Mouse (Mus musculus) cerebellum, adult 9-10 months (tissue): ENCODE data around the gene Gpr37.

ENCODE experiments used
- DNase-seq: peaks from one replicate; pipeline ENCODE4 v3.0.0; 2022

Gene Gpr37

DNA sequence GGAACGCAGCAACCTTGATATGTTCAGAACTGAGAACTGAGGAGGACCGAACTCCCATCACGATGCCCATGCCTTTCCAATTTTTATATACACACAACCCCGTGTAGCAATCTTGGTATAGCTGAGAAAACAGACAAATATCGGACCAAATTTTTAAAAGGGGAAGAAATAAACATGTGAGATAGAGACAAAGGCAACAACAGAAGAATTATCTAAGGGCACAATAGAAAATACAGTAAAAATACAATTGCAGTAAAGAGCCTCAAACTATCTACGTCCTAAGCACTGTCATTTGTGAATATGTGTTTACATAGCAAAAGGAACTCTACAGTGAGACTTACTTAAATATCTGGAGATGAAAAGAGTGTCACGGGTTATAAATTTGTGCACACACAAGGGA is at the start of gene Gpr37:
Gene Gpr37 (minus strand): TSS at position 101 of the 400 bp plus-strand sequence.
- DNase-seq: no peak

DNA sequence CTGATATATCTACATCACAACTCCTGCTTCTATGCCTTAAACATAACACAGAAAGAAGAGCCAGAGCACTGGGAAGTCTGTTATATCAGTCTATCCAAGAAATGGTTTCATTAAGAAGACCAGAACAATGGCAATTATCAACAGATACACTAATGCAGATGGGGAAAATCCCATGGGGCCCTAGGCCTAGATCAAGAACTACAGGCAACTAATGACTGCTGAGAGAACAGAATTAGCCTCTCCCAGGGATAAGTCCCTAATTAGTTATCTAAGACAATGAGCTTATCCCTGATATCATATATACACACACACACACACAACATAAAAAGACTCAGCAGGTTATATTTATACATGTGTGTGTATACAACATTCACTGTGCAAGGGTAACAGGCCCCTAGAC is 46.0 kb upstream of the Gpr37 start:
- no peak for DNase-seq

- no peak for DNase-seq
Observed at GRCm38 (mm10) chr6:25726560-25726959, 36.0 kb upstream of the Gpr37 start.

DNA sequence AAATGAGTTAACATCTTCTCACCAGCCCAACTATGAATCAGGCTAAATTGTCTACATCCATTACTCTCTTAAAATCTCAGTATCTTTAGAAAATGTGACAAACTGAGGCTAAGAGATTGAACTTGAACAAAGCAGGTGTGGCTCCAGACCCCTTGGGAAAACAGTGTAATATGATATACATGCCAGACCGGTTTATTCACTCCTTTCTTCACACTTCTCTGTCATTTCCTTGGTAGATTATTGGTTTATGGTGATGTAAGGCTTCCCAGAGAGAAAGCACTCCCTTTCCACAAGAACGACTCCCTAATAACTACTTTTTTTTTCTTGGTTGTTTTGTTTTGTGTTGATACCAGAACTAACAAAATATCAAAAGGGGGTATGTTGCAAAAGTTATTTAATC is 20.1 kb upstream of the Gpr37 start:
- DNase-seq: no peak

GRCm38 (mm10) chr6:25709250-25709895 is 18.8 kb upstream of the Gpr37 start:
- DNase-seq: peak; percentile 18

DNA sequence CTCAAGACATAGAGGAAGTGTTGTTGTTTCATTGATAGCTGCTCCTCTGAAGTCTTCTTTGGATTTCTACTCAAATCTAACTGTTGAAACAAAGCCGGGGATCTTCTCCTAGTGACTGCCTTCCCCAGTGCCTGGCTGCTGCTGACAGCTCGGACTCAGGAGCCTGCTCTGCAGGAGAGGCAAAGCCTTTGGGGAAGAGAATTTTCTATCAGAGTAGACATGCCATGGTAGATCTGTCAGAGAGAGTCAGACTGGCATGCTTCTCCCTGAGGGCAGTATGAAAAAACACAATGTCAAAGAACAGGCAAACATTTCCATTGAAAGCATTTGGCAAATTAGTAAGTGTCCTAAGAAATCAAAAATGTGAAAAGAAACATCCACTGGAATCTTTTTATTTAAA is 9.4 kb upstream of the Gpr37 start:
- DNase-seq: no peak

GRCm38 (mm10) chr6:25690284-25690605 is 284 bp downstream of the Gpr37 start:
- DNase-seq: peak; percentile 5

DNA sequence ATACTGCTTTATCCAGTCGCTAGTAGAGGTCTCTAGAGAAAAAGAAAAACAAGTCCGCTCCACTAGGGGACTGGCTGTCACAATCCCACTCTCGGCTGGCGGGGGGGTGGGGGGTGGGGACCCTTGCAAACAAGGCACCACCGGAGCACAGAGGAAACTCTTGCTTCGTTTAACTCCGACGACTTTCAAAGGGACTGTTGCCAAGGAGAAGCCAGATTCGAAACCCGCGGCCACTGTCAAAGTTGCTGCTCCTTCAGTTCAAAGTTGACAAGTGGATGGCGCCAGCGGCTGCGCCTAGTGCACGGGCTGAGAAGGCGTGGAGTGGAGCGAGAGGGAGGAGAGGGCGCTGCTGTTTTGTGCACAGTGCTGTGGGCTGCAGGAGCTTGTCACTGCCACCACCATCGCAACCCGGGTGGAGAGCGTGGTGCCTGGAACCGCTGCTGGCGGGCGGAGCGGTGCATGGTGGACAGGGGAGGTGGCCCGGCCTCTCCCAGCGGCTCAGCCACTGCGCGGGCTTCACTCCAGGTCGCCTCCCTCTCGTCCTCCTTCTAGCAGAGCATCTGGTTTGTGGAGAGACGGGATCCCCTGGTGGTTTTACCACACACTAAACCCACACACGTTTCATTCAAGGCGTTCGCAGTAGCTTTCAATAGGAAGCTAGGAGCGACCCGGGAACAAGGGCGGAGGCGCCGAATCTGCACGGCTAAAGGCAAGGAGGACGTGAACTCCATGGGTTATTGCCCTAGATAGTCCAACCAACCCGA is 827 bp downstream of the Gpr37 start:
- peak; percentile 14 for DNase-seq

GRCm38 (mm10) chr6:25688927-25689519 is 1.5 kb downstream of the Gpr37 start:
- no peak for DNase-seq

GRCm38 (mm10) chr6:25686760-25687200 is 3.7 kb downstream of the Gpr37 start:
- DNase-seq: no peak

GRCm38 (mm10) chr6:25684391-25684790 is 6.1 kb downstream of the Gpr37 start:
- DNase-seq: no peak

GRCm38 (mm10) chr6:25675111-25675510 is 15.4 kb downstream of the Gpr37 start:
- DNase-seq: no peak

DNA sequence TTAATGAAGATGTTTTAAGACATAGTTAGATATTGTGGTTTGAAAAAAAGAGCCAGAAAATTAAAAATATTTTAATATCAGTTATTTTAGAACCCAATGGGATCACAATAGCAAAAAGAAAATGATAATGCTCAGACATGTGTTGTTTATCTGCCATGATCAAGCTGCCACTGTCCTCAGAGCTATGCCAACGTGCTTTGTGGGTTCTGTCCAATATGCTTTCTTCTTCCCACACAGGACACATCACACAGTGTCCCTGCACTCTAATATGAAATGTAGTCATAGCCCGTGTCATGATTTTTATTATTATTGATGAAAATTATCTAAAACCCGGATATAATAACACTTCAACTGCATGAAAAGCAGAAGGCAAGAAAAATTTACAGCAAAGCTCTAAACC is 16.7 kb downstream of the Gpr37 start:
- DNase-seq: no peak

- no peak for DNase-seq
Observed at GRCm38 (mm10) chr6:25670150-25670549, 20.4 kb downstream of the Gpr37 start.

- no peak for DNase-seq
Observed at GRCm38 (mm10) chr6:25663942-25664341, 26.6 kb downstream of the Gpr37 start.

DNA sequence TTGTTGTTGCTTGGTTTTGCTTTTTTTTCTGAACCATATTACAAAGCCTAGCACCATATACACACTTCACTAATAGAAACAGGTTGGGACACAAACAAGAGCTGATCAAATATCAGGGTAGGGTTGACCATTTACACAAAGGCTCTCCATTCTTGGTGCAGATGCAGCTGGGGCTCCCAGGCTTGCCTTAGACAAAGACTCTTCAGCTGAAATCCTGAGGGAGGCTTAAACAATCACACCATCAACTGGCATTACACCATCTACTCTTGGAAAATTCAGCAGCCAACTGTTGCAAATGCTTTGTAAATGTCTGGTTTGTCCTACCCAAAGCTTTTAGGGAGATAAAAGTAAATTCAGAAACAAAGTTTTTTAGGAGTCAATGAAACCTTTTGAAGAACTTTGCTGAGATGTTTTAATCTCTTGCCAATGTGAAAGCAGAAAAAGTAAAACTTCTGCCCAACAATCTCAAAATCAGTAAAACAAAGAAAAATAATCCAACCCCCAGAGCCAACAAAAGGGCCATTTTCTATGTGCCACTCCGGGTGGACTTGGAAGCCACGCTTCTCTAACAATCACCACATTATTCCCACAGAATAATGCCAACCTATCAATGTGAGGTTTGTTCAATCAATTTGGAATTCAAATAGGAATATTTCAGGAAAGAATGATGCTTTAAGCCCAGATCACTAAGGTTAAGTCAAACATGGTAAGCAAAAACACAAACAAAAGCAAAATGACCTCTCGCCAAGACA is 30.4 kb downstream of the Gpr37 start:
- peak; percentile 14 for DNase-seq
